ENCODE assay signal across 1 mouse cellular context in the genomic region with DNA sequence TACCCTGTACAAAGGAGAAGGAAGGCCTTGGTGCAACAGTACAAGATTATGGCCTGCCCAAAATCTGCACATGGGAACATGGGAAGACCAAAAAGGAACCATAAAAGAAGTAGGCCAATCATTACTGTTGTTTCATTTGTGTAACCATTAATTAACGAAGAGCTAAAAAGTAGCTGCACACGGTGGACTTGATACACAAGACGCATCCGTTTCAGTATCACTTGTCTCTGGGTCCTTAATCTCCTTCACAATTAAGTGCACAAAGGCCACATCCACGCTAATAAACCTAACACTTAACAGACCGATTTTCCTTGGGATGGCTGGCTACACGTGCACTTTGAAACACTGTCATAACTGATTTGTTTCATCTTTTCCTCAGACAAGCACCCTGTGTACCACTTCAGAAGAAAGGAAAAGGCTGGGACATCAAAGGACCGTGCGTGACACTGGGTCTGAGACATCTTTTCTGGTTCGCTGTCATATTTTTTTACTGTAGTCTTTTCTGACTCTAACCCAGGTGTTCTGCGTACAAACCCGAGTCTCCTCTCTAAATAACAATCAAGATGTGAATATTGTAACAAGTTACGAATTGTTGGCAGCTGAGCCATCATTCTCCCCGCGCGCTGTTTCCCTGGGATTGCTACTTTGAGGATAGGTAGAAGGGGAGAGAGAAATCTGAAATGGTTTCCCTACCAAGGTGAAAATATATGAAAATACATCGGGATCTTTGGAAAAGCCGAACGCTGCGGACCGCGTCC.
TF ChIP-seq lines count a peak whose summit lies in the region.

No protein-coding gene starts in this region.

TF ChIP-seq in CH12.LX, 34 proteins besides CTCF, POLR2A, EP300 and RAD21 (continued from another document):
- TF ChIP-seq POLR2AphosphoS2 (IDR thresholded peaks at IDR 0.05; ENCODE audit: low read depth, low read length), result no peak
- no peak for TF ChIP-seq KAT2A (IDR thresholded peaks at IDR 0.05; ENCODE audit: insufficient replicate concordance, low read length)
- no peak for TF ChIP-seq NRF1 (IDR thresholded peaks at IDR 0.05; ENCODE audit: low read depth, low read length)
- no peak for TF ChIP-seq MXI1 (IDR thresholded peaks at IDR 0.05; ENCODE audit: low read depth, low read length)
- TF ChIP-seq CHD1 (IDR thresholded peaks at IDR 0.05; ENCODE audit: low read depth, low read length), result no peak
- TF ChIP-seq MEF2A (IDR thresholded peaks at IDR 0.05; ENCODE audit: borderline replicate concordance, low read depth, low read length), result no peak
- TF ChIP-seq USF2 (conservative IDR thresholded peaks at IDR 0.05; ENCODE audit: low read depth, low read length), result no peak
- TF ChIP-seq HCFC1 (IDR thresholded peaks at IDR 0.05; ENCODE audit: low read depth, low read length), result no peak
- no peak for TF ChIP-seq JUND (conservative IDR thresholded peaks at IDR 0.05; ENCODE audit: low read depth, low read length)
- TF ChIP-seq MAZ (IDR thresholded peaks at IDR 0.05; ENCODE audit: low read depth, low read length), result no peak
- no peak for TF ChIP-seq ZNF384 (IDR thresholded peaks at IDR 0.05; ENCODE audit: low read depth, low read length)
